Mouse (Mus musculus): ENCODE results near the gene Stambpl1. TPM values are rescaled to one million over a fixed set of nuclear protein-coding genes. Genes with fewer than 3 reads are reported as not detected.
"Not testable (repeated sequence)": the region's sequence is repeated elsewhere in the genome, so short reads cannot be mapped to it uniquely, and the experiment has no call there.

The Stambpl1 gene
- total RNA-seq, 2 experiments from 2014 or later, result 4.3 to 5.6 TPM

GRCm38 (mm10) chr19:34198066-34198465 is 6.0 kb downstream of the Stambpl1 start:
- no peak for DNase-seq

GRCm38 (mm10) chr19:34198901-34199300 is 6.9 kb downstream of the Stambpl1 start:
- DNase-seq, result no peak

- DNase-seq, result no peak
These were observed 7.5 kb downstream of the Stambpl1 start for GRCm38 (mm10) chr19:34199488-34199887.

GRCm38 (mm10) chr19:34202668-34203067 is 10.6 kb downstream of the Stambpl1 start:
- DNase-seq, result no peak

GRCm38 (mm10) chr19:34206128-34206527 is 14.1 kb downstream of the Stambpl1 start:
- DNase-seq, result not testable (repeated sequence)

GRCm38 (mm10) chr19:34206760-34207440 is 14.9 kb downstream of the Stambpl1 start:
- DNase-seq, result no peak

GRCm38 (mm10) chr19:34209031-34209430 is 17.0 kb downstream of the Stambpl1 start:
- no peak for DNase-seq

- no peak for DNase-seq
These were observed 18.0 kb downstream of the Stambpl1 start for GRCm38 (mm10) chr19:34209930-34210581.

GRCm38 (mm10) chr19:34210841-34211240 is 18.8 kb downstream of the Stambpl1 start:
- no peak for DNase-seq

- no peak for DNase-seq
These were observed 20.6 kb downstream of the Stambpl1 start for GRCm38 (mm10) chr19:34212489-34213250.

GRCm38 (mm10) chr19:34213251-34213645 is 21.2 kb downstream of the Stambpl1 start:
- no peak for DNase-seq

- peak in 1 of 2 experiments; percentile 16 for DNase-seq
These were observed 22.1 kb downstream of the Stambpl1 start for GRCm38 (mm10) chr19:34214136-34214535.

- DNase-seq, result no peak
These were observed 24.9 kb downstream of the Stambpl1 start for GRCm38 (mm10) chr19:34216956-34217355.

- no peak for DNase-seq
These were observed 25.7 kb downstream of the Stambpl1 start for GRCm38 (mm10) chr19:34217761-34218160.

- DNase-seq, result no peak
These were observed 27.4 kb downstream of the Stambpl1 start for GRCm38 (mm10) chr19:34219260-34219968.

- no peak for DNase-seq
These were observed 28.8 kb downstream of the Stambpl1 start for GRCm38 (mm10) chr19:34220732-34221380.

GRCm38 (mm10) chr19:34222805-34223204 is 30.8 kb downstream of the Stambpl1 start:
- DNase-seq, result no peak

GRCm38 (mm10) chr19:34231596-34231995 is 39.6 kb downstream of the Stambpl1 start:
- no peak for DNase-seq

- no peak for DNase-seq
These were observed 40.3 kb downstream of the Stambpl1 start for GRCm38 (mm10) chr19:34232326-34232725.

- peak; percentile 48 to 71 for DNase-seq
These were observed 41.9 kb downstream of the Stambpl1 start for GRCm38 (mm10) chr19:34233944-34234343.

- no peak for DNase-seq
These were observed 44.0 kb downstream of the Stambpl1 start for GRCm38 (mm10) chr19:34236049-34236448.

- no peak for DNase-seq
These were observed 45.7 kb downstream of the Stambpl1 start for GRCm38 (mm10) chr19:34237746-34238145.

Measured in adrenal gland, postnatal 36 days (tissue).